Mouse (Mus musculus) mesoderm, embryonic 11.5 days (tissue): Measurements from ENCODE around the gene Slc22a5.
"Not testable (repeated sequence)": the region's sequence is repeated elsewhere in the genome, so short reads cannot be mapped to it uniquely, and the experiment has no call there.

ENCODE experiments used
- DNase-seq: peaks from one replicate; pipeline ENCODE4 v3.0.0-alpha.2; 2012; ENCODE audit warnings: low read depth, low spot score

Gene Slc22a5

DNA sequence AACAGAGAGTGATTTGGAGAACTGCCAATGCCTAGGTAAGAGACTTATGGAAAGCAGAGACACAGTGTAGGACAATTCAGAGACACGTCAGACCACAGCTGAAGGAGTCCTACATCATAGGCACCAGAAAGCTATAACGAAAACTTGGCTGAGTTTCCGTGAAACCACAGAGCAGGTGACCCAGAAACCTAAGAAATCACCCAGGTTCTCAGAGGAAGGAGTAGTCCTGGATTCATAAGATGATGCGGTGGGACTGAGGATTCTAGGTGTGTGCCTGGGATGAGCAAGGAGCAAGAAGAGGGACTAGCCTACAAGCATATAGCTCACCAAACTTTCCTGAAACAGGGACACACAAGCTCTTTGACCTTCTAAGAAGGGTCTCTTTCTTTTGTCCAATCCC lies 3.2 kb downstream of the Slc22a5 start:
- DNase-seq, result no peak

DNA sequence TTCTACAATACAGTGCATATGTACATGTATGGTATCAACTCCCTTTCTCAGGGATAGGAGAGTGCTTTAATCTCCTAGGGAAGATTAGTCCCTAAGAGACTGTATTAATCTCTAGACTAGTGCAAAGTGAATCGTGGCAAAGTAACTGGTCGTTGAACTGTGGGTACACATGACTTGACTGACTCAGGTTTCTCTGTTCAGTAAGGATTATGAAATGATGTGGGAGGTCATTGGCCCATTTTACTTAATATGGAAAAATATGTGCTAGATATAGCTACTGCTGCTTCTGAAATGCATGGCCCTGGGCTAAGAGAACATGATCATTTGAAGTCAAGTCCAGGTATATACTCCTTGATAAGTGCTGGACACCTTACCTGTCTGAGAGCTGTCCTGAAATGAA lies 8.2 kb downstream of the Slc22a5 start:
- no peak for DNase-seq

GRCm38 (mm10) chr11:53878096-53878495 lies 13.4 kb downstream of the Slc22a5 start:
- DNase-seq, result not testable (repeated sequence)

DNA sequence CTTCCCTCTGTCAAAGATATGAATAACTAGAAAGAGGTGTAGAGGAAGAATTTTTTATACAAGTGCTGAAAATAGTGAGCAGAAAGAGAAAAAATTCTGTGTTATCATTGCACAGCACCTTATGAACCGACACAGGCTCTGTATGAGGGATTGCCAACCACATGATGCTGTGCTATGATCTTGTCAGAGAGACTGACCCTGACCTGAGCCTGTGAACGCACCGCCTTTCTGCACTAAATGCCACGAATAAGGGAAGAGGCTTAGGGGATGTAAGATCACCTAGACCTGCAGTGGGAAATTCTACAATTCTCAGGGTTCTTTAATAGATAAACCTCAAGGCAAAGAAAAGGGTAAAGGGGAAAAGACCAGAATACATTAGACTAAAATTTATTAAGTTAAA lies 15.0 kb downstream of the Slc22a5 start:
- DNase-seq, result no peak

DNA sequence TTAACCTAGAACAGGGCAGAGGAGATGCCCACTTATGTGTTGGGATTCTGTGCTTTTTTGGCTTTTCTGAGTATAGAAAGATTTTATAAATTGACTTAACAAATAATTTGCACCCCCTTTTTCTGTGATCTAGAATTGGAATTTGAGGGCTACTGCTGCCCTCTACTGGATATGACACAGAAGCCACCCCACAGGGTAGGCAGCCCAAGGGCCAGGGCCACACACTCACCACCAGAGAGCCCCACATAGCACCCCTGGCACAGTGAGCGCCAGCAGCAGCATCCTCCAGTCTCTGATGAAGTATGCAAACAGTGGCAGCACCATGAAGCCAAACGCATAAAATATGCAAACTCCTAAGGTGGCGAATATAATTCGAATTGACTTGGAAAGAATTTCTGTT lies 16.8 kb downstream of the Slc22a5 start:
- no peak for DNase-seq

DNA sequence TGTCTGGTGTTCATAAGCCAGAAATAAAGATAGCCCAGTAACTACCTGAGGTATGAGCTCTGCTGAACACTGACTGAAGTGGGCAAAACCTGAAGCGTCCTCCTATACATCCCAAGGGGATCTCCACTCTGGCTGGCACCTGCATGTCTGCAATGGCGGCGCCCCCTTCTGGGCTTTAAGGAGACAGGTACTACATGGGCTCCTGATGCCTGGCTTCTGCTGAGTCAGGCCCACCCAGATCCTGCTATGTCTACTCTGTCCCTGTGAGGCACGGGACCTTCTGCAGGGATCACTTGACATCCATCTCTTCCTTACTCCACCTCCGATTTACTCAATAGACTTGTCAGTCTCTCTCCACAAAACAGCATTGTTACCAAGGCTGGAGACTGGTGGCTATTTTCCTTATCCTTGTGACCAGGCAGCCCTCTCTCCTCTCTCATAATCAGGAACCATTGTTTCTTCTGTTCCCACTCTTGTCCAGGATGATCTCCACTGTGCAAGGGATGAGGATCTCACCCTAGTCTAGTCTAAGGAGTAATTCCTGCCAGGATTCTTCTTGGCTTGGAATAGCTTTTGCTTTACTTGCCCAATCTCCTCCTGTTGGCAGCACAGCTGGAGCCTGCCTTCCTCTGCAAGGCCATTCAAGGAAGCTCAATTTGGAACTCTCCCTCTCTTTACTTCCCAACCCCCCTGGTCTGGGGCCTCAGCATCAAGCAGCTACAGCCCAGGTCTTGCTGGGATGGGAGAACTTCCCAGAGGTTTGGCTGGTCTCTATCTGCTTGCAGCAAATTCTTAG lies 17.4 kb downstream of the Slc22a5 start:
- DNase-seq, result not testable (repeated sequence)

DNA sequence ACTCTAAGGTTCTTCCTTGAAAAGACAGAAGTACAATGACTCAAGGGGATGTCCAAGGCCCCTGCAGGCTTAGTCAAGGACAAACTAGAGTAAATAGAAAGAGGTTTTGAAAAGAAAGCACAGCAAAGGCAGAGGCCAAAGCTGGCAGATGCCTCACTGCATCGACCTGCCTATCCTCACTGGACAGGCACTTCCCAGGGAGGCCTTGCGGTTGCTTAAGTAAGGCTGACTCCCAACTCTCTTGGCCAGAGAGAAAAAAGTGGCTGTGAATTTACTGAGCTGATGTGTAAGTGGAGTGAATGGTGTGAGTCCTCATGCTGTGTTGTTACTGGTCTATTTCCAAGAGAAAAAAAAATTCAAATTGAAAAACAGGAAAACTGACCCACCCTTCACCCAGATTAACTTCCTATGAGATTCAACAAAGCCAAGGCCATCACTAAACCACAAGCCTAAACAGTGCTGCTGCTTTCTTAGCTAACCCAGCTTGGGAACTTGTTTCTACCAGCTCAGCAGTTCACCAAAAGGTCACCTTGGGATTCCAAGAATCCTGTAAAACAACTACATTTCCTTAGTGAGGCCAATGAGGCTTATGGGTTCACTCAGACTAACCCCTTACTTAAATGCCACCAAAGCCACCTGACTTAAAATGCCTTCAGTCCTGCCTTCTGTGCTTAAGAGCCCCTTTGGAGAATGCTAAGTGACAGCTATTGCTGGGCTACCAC lies 19.5 kb downstream of the Slc22a5 start:
- DNase-seq, result no peak

- DNase-seq, result no peak
These were observed 22.3 kb downstream of the Slc22a5 start for GRCm38 (mm10) chr11:53869172-53869571.

GRCm38 (mm10) chr11:53868323-53868722 lies 23.1 kb downstream of the Slc22a5 start:
- not testable (repeated sequence) for DNase-seq

- DNase-seq, result not testable (repeated sequence)
These were observed 26.6 kb downstream of the Slc22a5 start for GRCm38 (mm10) chr11:53864724-53865310.

- not testable (repeated sequence) for DNase-seq
These were observed 30.5 kb downstream of the Slc22a5 start for GRCm38 (mm10) chr11:53860944-53861343.

DNA sequence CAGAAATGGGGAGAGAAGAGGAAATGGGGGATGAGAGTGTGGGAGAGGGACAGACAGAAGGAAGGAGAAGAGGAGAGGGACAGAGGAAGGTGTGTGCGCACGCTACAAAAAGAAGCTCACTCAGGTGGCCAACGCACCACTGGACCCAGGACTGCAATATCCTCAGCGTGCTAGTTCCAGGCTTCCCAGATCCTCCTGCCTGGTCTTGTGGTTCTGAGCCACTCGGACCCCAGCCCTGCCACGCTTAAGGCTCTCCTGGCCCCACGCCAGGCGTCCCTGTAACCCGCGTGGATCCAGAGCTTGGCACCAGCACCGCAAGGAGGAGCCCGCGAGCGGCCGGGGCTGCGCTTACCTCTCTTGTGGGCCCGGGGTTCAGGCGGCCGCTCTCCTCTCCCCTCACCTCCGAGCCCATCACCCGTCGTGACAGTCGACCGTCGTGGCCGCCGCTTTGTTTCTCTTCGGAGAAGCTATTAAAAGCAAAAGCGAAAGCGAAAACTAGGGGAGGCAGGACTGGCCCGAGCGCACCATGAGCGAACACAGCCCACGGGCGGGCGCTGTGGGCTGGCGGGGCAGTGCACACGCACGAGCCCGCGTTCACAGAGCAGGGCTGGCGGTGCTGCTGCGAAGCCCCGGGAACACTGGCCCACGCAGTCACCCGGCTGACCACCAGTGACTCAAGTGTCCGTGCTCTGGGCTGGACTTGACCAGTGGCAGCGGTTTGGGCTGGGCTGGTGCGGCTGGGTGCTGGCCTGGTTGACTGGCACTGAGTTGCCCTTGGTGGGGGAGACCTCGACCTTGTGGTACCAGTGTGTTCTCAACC lies 32.5 kb downstream of the Slc22a5 start, which contains the start of gene Gm12216:
Gm12216 (minus strand) TSS at position 496 of the 820 bp plus-strand sequence.
- peak; percentile 20 for DNase-seq

GRCm38 (mm10) chr11:53858058-53858760 lies 33.3 kb downstream of the Slc22a5 start:
- DNase-seq, result no peak

DNA sequence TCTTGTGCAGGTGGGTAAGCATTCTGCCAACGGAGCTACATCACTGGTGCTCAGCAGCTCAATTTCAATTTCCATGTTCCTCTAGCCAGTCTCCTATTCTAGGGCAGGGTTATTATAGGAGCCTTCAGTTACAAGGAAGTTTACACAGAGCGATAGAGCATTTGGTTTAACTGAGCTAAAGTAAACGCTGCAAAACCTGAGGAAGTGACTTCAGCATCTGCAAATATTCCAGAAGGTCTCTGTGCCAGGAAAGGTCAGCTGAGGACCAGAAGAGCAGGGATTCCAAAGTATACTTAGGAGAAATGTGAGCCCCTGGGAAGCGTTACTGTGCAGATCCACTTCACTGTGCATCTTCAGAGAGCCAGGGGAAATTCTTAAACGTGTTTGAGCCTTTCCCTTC lies 37.8 kb downstream of the Slc22a5 start:
- no peak for DNase-seq

GRCm38 (mm10) chr11:53851795-53852194 lies 39.7 kb downstream of the Slc22a5 start:
- no peak for DNase-seq

- DNase-seq, result peak; percentile 77
These were observed 41.7 kb downstream of the Slc22a5 start for GRCm38 (mm10) chr11:53849588-53850320.

DNA sequence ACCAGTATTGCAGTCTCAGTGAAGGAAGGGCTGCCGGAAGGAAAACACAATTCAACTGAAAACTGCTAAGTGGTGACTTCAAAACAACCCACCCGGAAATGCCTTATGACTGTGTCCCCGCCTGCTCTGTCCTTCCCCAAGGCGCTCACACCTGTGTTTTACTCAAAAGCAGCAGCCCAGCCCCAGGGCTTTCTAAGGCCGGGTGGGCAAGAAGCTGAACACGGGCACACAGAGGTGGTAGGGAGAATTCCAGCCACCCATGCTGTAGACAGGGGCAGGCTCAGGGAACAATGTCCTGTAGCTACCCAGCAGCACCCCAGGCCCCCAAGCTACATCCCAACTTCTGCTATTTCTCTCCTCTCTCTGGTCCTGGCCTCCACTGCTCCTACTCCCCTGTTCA lies 45.8 kb downstream of the Slc22a5 start:
- no peak for DNase-seq

DNA sequence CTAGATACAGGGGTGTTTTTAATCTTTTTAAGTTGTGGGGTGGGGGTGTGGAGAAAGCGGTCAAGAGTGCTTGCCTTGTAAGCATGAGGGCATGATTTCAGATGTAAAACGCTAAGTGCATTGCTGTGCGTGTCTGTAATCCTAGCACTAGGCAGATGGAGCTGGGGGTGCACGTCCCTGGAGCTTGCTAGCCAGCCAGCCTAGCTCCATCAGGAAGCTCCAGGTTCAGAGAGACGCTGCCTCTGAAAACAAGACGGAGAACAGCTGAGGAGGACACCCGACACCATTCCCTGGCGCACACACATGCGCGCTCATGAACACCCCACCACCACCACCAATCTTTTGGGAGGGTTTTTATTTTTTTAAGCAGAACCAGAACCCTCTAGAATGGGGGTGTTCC lies 48.4 kb downstream of the Slc22a5 start:
- DNase-seq, result peak; percentile 14

- DNase-seq, result no peak
These were observed 49.3 kb downstream of the Slc22a5 start for GRCm38 (mm10) chr11:53842161-53842581.

GRCm38 (mm10) chr11:53841514-53841913 lies 49.9 kb downstream of the Slc22a5 start:
- no peak for DNase-seq
